Mouse (Mus musculus): Measurements from ENCODE around the gene Recql. TPM values are rescaled to one million over a fixed set of nuclear protein-coding genes. Genes with fewer than 3 reads are reported as not detected.

Recql gene
- polyA plus RNA-seq, 1 experiment: 1.9 TPM

GRCm38 (mm10) chr6:142378576-142379330, 8.1 kb downstream of the Recql start:
- TF ChIP-seq GATA1 (IDR thresholded peaks at IDR 0.05; ENCODE audit: low read length): no peak

- no peak for TF ChIP-seq GATA1 (IDR thresholded peaks at IDR 0.05; ENCODE audit: low read length)
Measured at GRCm38 (mm10) chr6:142377081-142377480, 9.8 kb downstream of the Recql start.

GRCm38 (mm10) chr6:142369568-142369967, 17.3 kb downstream of the Recql start:
- no peak for TF ChIP-seq GATA1 (IDR thresholded peaks at IDR 0.05; ENCODE audit: low read length)

GRCm38 (mm10) chr6:142367565-142367964, 19.3 kb downstream of the Recql start:
- no peak for TF ChIP-seq GATA1 (IDR thresholded peaks at IDR 0.05; ENCODE audit: low read length)

- no peak for TF ChIP-seq GATA1 (IDR thresholded peaks at IDR 0.05; ENCODE audit: low read length)
Measured at GRCm38 (mm10) chr6:142366473-142367018, 20.3 kb downstream of the Recql start.

GRCm38 (mm10) chr6:142365742-142366472, 21.0 kb downstream of the Recql start:
- no peak for TF ChIP-seq GATA1 (IDR thresholded peaks at IDR 0.05; ENCODE audit: low read length)

- TF ChIP-seq GATA1 (IDR thresholded peaks at IDR 0.05; ENCODE audit: low read length): no peak
Measured at GRCm38 (mm10) chr6:142363019-142363576, 23.8 kb downstream of the Recql start.

- no peak for TF ChIP-seq GATA1 (IDR thresholded peaks at IDR 0.05; ENCODE audit: low read length)
Measured at GRCm38 (mm10) chr6:142362036-142362435, 24.9 kb downstream of the Recql start.

GRCm38 (mm10) chr6:142357106-142357505, 29.8 kb downstream of the Recql start:
- no peak for TF ChIP-seq GATA1 (IDR thresholded peaks at IDR 0.05; ENCODE audit: low read length)

GRCm38 (mm10) chr6:142347431-142348385, 39.2 kb downstream of the Recql start:
- no peak for TF ChIP-seq GATA1 (IDR thresholded peaks at IDR 0.05; ENCODE audit: low read length)

- TF ChIP-seq GATA1 (IDR thresholded peaks at IDR 0.05; ENCODE audit: low read length): no peak
Measured at GRCm38 (mm10) chr6:142346181-142347110, 40.4 kb downstream of the Recql start.

GRCm38 (mm10) chr6:142345440-142346038, 41.3 kb downstream of the Recql start, which contains the start of gene Pyroxd1:
TSS of gene Pyroxd1 (plus strand) at chr6:142345654.
- no peak for TF ChIP-seq GATA1 (IDR thresholded peaks at IDR 0.05; ENCODE audit: low read length)

- no peak for TF ChIP-seq GATA1 (IDR thresholded peaks at IDR 0.05; ENCODE audit: low read length)
Measured at GRCm38 (mm10) chr6:142343561-142343960, 43.3 kb downstream of the Recql start.

All from G1E-ER4 (cell line).